Mouse (Mus musculus): ENCODE data around the gene Cry2. TPM values are rescaled to one million over a fixed set of nuclear protein-coding genes. Genes with fewer than 3 reads are reported as not detected.
A peak's percentile ranks its signal among the peaks of the same experiment; 100 is the strongest.

Cry2 gene
- polyA plus RNA-seq, 1 experiment: 0.36 TPM

DNA sequence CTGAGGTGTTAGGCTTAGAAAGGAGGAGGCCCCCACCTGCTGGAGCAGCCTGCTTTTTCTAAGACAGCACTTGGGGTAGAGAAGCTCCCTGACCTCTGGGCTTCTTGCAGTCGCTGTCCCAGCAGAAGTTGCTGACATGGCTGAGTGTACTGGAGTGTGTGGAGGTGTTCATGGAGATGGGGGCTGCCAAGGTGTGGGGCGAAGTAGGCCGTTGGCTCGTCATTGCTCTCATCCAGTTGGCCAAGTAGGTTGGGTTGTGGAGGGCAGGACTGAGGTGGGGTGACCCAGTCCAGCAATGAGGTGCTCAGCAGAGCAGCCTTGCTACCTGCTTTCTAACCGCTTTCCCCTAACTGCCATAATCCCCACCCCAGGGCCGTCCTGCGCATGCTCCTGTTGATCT lies 56.5 kb downstream of the Cry2 start:
- Histone ChIP-seq H3K4me3 (replicated peaks) (no peak overlapping the region), H3K36me3 (ENCODE audit: control insufficient read depth) (peaks cover 58% of the 10 kb centered on the region), H3K27me3 (ENCODE audit: control insufficient read depth) (peaks cover 16% of the 10 kb centered on the region), H3K9me3 (ENCODE audit: control insufficient read depth, low read length) (no peaks in the 10 kb centered on the region), H3K4me1 (ENCODE audit: control insufficient read depth) (peaks cover 27% of the 10 kb centered on the region)
- no peak for TF ChIP-seq TAL1 (IDR thresholded peaks at IDR 0.05; ENCODE audit: low read length)
- TF ChIP-seq GATA1 (IDR thresholded peaks at IDR 0.05; ENCODE audit: low read length): no peak

- TF ChIP-seq GATA1 (IDR thresholded peaks at IDR 0.05; ENCODE audit: low read length): no peak
- no peak for TF ChIP-seq TAL1 (IDR thresholded peaks at IDR 0.05; ENCODE audit: low read length)
- Histone ChIP-seq H3K9me3 (ENCODE audit: control insufficient read depth, low read length) (no peaks in the 10 kb centered on the region), H3K4me3 (replicated peaks) (peak overlapping the region; percentile 81), H3K4me1 (ENCODE audit: control insufficient read depth) (peaks cover 27% of the 10 kb centered on the region), H3K27me3 (ENCODE audit: control insufficient read depth) (peaks cover 26% of the 10 kb centered on the region), H3K36me3 (ENCODE audit: control insufficient read depth) (peaks cover 48% of the 10 kb centered on the region)
These were observed 57.5 kb downstream of the Cry2 start for GRCm38 (mm10) chr2:92376300-92376699.

GRCm38 (mm10) chr2:92375788-92376187 lies 58.1 kb downstream of the Cry2 start:
- TF ChIP-seq TAL1 (IDR thresholded peaks at IDR 0.05; ENCODE audit: low read length) (no peak), GATA1 (IDR thresholded peaks at IDR 0.05; ENCODE audit: low read length) (no peak)
- peaks cover 29% of the 10 kb centered on the region for H3K4me1 ChIP-seq (ENCODE audit: control insufficient read depth)
- peaks cover 43% of the 10 kb centered on the region for H3K36me3 ChIP-seq (ENCODE audit: control insufficient read depth)
- peaks cover 31% of the 10 kb centered on the region for H3K27me3 ChIP-seq (ENCODE audit: control insufficient read depth)
- peak overlapping the region; percentile 81 for H3K4me3 ChIP-seq (replicated peaks)
- no peaks in the 10 kb centered on the region for H3K9me3 ChIP-seq (ENCODE audit: control insufficient read depth, low read length)

- Histone ChIP-seq H3K4me3 (replicated peaks) (peak overlapping the region; percentile 81), H3K4me1 (ENCODE audit: control insufficient read depth) (peaks cover 31% of the 10 kb centered on the region)
These were observed 58.7 kb downstream of the Cry2 start for GRCm38 (mm10) chr2:92375099-92375623.

DNA sequence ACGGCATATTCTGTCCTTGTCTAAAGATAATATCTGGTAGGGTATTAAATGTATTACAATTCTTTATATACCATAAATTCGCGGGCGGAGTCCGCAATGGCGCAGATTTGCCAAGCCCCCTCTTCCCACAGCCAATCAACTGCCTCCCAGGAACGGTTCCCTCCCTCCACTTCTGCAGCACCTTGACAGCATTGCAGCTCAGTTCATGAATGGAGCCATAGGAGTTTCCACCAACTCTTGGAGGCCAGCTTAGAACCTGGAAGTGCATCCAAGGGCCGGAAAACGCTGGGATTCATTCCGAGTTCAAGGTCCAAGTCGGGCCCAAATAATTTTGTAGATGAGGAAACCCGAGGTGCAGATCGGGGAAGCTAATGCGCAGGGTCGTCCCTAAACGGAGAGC lies 59.3 kb downstream of the Cry2 start, which contains the start of the genes Pex16 and Large2:
Gene Pex16, plus strand, starts transcription at position 163 of the 400 bp plus-strand sequence.
Gene Large2, minus strand, starts transcription at position 356 of the 400 bp plus-strand sequence.
- TF ChIP-seq TAL1 (IDR thresholded peaks at IDR 0.05; ENCODE audit: low read length) (no peak), GATA1 (IDR thresholded peaks at IDR 0.05; ENCODE audit: low read length) (no peak)
- H3K4me3 ChIP-seq (replicated peaks): peak within 1 kb of the TSS; percentile 81
- H3K27me3 ChIP-seq (ENCODE audit: control insufficient read depth): peaks cover 44% of the 10 kb centered on the region
- peaks cover 31% of the 10 kb centered on the region for H3K4me1 ChIP-seq (ENCODE audit: control insufficient read depth)
- peaks cover 30% of the 10 kb centered on the region for H3K36me3 ChIP-seq (ENCODE audit: control insufficient read depth)
- H3K9me3 ChIP-seq (ENCODE audit: control insufficient read depth, low read length): no peaks in the 10 kb centered on the region

More at GRCm38 (mm10) chr2:92375099-92375623, 58.7 kb downstream of the Cry2 start:
- Histone ChIP-seq H3K9me3 (ENCODE audit: control insufficient read depth, low read length) (no peaks in the 10 kb centered on the region), H3K36me3 (ENCODE audit: control insufficient read depth) (peaks cover 37% of the 10 kb centered on the region), H3K27me3 (ENCODE audit: control insufficient read depth) (peaks cover 38% of the 10 kb centered on the region)
- TF ChIP-seq TAL1 (IDR thresholded peaks at IDR 0.05; ENCODE audit: low read length): no peak

- no peak overlapping the region for H3K4me3 ChIP-seq (replicated peaks)
- peaks cover 54% of the 10 kb centered on the region for H3K27me3 ChIP-seq (ENCODE audit: control insufficient read depth)
- TF ChIP-seq TAL1 (IDR thresholded peaks at IDR 0.05; ENCODE audit: low read length): no peak
- TF ChIP-seq GATA1 (IDR thresholded peaks at IDR 0.05; ENCODE audit: low read length): no peak
- peaks cover 31% of the 10 kb centered on the region for H3K4me1 ChIP-seq (ENCODE audit: control insufficient read depth)
- no peaks in the 10 kb centered on the region for H3K9me3 ChIP-seq (ENCODE audit: control insufficient read depth, low read length)
- peaks cover 20% of the 10 kb centered on the region for H3K36me3 ChIP-seq (ENCODE audit: control insufficient read depth)
These were observed 60.4 kb downstream of the Cry2 start for GRCm38 (mm10) chr2:92373437-92373813.

- Histone ChIP-seq H3K27me3 (ENCODE audit: control insufficient read depth) (peaks cover 55% of the 10 kb centered on the region), H3K9me3 (ENCODE audit: control insufficient read depth, low read length) (no peaks in the 10 kb centered on the region), H3K4me3 (replicated peaks) (no peak overlapping the region), H3K4me1 (ENCODE audit: control insufficient read depth) (peaks cover 31% of the 10 kb centered on the region), H3K36me3 (ENCODE audit: control insufficient read depth) (peaks cover 14% of the 10 kb centered on the region)
- no peak for TF ChIP-seq GATA1 (IDR thresholded peaks at IDR 0.05; ENCODE audit: low read length)
- no peak for TF ChIP-seq TAL1 (IDR thresholded peaks at IDR 0.05; ENCODE audit: low read length)
These were observed 60.9 kb downstream of the Cry2 start for GRCm38 (mm10) chr2:92372767-92373436.

GRCm38 (mm10) chr2:92371971-92372690 lies 61.7 kb downstream of the Cry2 start:
- H3K27me3 ChIP-seq (ENCODE audit: control insufficient read depth): peaks cover 59% of the 10 kb centered on the region
- H3K4me1 ChIP-seq (ENCODE audit: control insufficient read depth): peaks cover 29% of the 10 kb centered on the region

More at GRCm38 (mm10) chr2:92371971-92372690, 61.7 kb downstream of the Cry2 start:
- no peak overlapping the region for H3K4me3 ChIP-seq (replicated peaks)
- no peaks in the 10 kb centered on the region for H3K9me3 ChIP-seq (ENCODE audit: control insufficient read depth, low read length)
- no peak for TF ChIP-seq TAL1 (IDR thresholded peaks at IDR 0.05; ENCODE audit: low read length)
- no peak for TF ChIP-seq GATA1 (IDR thresholded peaks at IDR 0.05; ENCODE audit: low read length)
- H3K36me3 ChIP-seq (ENCODE audit: control insufficient read depth): peaks cover 7% of the 10 kb centered on the region
